Mouse (Mus musculus) bone marrow, adult 2 months (tissue): ENCODE results near the gene Amz1.

ENCODE experiments used
- CTCF ChIP-seq: fragments of 200-500 bp; IDR thresholded peaks from 2 replicates; pipeline ENCODE4 v1.5.1; 2011; ENCODE audit warnings: low read length, control low read depth; ENCODE audit not compliant: control insufficient read depth, insufficient read depth
- POLR2A ChIP-seq: fragments of 200-500 bp; IDR thresholded peaks from 2 replicates; pipeline ENCODE4 v1.6.1; 2011; ENCODE audit warnings: low read depth, mild to moderate bottlenecking, control low read depth, low read length, borderline replicate concordance; ENCODE audit not compliant: control insufficient read depth

DNA sequence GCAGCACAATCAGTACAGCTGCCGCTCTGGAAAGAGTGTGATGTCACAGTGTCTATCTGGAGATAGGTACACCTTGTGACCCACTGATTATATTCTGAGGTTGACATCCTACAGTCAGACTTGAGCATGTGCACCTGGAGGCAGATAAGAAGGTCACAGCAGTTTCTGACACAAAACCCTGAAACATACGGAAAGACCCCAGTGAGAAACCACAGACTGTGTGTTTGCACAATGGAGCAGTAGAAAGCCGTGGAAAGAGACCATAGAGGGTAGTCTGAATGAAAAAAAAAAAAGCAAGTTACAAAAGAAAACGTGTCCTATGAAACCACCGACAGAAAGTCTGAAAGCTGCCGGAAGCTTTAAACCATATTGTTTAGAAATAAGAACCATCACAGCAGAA lies 60.4 kb downstream of the Amz1 start:
- TF ChIP-seq POLR2A (no peak), CTCF (no peak)
